Mouse (Mus musculus): ENCODE measurements around the gene Comt. TPM values are rescaled to one million over a fixed set of nuclear protein-coding genes. Genes with fewer than 3 reads are reported as not detected.

Comt gene
- polyA plus RNA-seq, 2 experiments, result 69.8 to 73.8 TPM

- Histone ChIP-seq H3K27me3 (ENCODE audit: control insufficient read depth, insufficient read depth, low read length) (no peaks in the 10 kb centered on the region), H3K27ac (no peak overlapping the region), H3K4me1 (replicated peaks; ENCODE audit: control insufficient read depth in 2 of 2, insufficient read depth in 2 of 2, low read length in 1 of 2) (no peaks in the 10 kb centered on the region), H3K36me3 (replicated peaks; ENCODE audit: control insufficient read depth, insufficient read depth, low read depth) (peaks cover 85% of the 10 kb centered on the region), H3K9me3 (ENCODE audit: control insufficient read depth, low read length) (no peaks in the 10 kb centered on the region), H3K9ac (replicated peaks) (no peak overlapping the region), H3K4me2 (ENCODE audit: low read depth) (no peak overlapping the region), H3K4me3 (ENCODE audit: insufficient read depth in 1 of 2, low read depth in 2 of 2, low read length in 2 of 2) (no peak overlapping the region)
- TF ChIP-seq EP300 (IDR thresholded peaks at IDR 0.05; ENCODE audit: low read depth), result no peak
- no peak for TF ChIP-seq CTCF (IDR thresholded peaks at IDR 0.05; ENCODE audit: low read depth)
- no peak for DNase-seq (ENCODE audit: low read depth in 3 of 3, low spot score in 3 of 3)
- WGBS (ENCODE audit: insufficient replicate concordance), result 80% methylated on average over 11 of the region's 11 CpGs
- ATAC-seq (ENCODE audit: insufficient read depth), result no peak
Measured at GRCm38 (mm10) chr16:18471381-18471955, 44.8 kb upstream of the Comt start.

DNA sequence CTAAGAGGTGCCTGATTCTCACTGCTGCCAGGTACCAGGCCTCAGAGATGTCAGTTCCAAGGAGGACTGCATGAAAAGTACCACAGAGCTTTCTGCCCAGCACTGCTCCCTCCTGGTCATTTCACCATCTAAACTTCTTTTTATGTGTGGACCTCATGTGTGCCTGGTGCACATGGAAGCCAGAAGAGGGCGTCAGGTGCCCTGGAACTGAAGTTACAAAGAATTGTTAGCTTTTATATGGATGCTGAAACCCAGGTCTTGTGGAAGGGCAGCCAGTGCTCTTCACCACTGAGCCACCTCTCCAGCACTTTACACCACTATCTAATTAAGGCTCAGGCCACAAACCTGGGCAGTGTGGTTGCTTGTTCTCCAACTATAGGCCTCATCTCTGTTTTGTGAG, 44.2 kb upstream of the Comt start:
- TF ChIP-seq EP300 (IDR thresholded peaks at IDR 0.05; ENCODE audit: low read depth) (no peak), CTCF (IDR thresholded peaks at IDR 0.05; ENCODE audit: low read depth) (peak; percentile 45)
- no peaks in the 10 kb centered on the region for H3K4me1 ChIP-seq (replicated peaks; ENCODE audit: control insufficient read depth in 2 of 2, insufficient read depth in 2 of 2, low read length in 1 of 2)
- no peak for DNase-seq (ENCODE audit: low read depth in 3 of 3, low spot score in 3 of 3)
- H3K9me3 ChIP-seq (ENCODE audit: control insufficient read depth, low read length), result no peaks in the 10 kb centered on the region
- H3K4me2 ChIP-seq (ENCODE audit: low read depth), result no peak overlapping the region
- H3K9ac ChIP-seq (replicated peaks), result no peak overlapping the region
- H3K4me3 ChIP-seq (ENCODE audit: insufficient read depth in 1 of 2, low read depth in 2 of 2, low read length in 2 of 2), result no peak overlapping the region
- no peak overlapping the region for H3K27ac ChIP-seq
- 48% methylated on average over 1 of the region's 1 CpGs for WGBS (ENCODE audit: insufficient replicate concordance)
- ATAC-seq (ENCODE audit: insufficient read depth), result no peak
- H3K36me3 ChIP-seq (replicated peaks; ENCODE audit: control insufficient read depth, insufficient read depth, low read depth), result peaks cover 83% of the 10 kb centered on the region
- H3K27me3 ChIP-seq (ENCODE audit: control insufficient read depth, insufficient read depth, low read length), result no peaks in the 10 kb centered on the region

DNA sequence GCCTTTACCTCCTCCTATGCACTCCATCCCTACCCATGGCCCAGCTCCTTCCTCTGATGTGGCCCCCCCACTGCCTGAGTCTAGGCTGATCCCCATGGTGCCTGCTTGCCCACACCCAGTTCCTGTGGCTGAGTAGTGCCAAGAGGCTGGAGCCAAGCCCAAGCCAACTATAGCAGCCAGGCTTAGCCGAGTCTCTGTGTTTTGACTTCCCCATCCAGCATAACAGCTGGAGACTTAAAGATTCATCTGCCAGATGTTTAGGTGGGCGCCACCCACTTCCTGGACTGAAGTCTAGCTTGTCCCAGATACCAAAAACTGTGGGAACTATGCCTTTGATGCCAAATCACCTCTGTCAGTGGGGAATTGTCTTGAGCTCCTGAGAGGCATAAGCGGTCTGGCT, 37.6 kb upstream of the Comt start:
- no peaks in the 10 kb centered on the region for H3K9me3 ChIP-seq (ENCODE audit: control insufficient read depth, low read length)
- no peaks in the 10 kb centered on the region for H3K27me3 ChIP-seq (ENCODE audit: control insufficient read depth, insufficient read depth, low read length)
- H3K9ac ChIP-seq (replicated peaks), result no peak overlapping the region
- H3K36me3 ChIP-seq (replicated peaks; ENCODE audit: control insufficient read depth, insufficient read depth, low read depth), result peaks cover 76% of the 10 kb centered on the region
- no peak overlapping the region for H3K4me2 ChIP-seq (ENCODE audit: low read depth)
- DNase-seq (ENCODE audit: low read depth in 3 of 3, low spot score in 3 of 3), result no peak
- WGBS (ENCODE audit: insufficient replicate concordance), result 49% methylated on average over 3 of the region's 3 CpGs
- no peak for ATAC-seq (ENCODE audit: insufficient read depth)
- H3K4me1 ChIP-seq (replicated peaks; ENCODE audit: control insufficient read depth in 2 of 2, insufficient read depth in 2 of 2, low read length in 1 of 2), result peaks cover 0 to 12% of the 10 kb centered on the region in 2 experiments; a peak in 2 of 4 replicates
- H3K27ac ChIP-seq, result no peak overlapping the region
- TF ChIP-seq CTCF (IDR thresholded peaks at IDR 0.05; ENCODE audit: low read depth) (no peak), EP300 (IDR thresholded peaks at IDR 0.05; ENCODE audit: low read depth) (no peak)
- no peak overlapping the region for H3K4me3 ChIP-seq (ENCODE audit: insufficient read depth in 1 of 2, low read depth in 2 of 2, low read length in 2 of 2)

DNA sequence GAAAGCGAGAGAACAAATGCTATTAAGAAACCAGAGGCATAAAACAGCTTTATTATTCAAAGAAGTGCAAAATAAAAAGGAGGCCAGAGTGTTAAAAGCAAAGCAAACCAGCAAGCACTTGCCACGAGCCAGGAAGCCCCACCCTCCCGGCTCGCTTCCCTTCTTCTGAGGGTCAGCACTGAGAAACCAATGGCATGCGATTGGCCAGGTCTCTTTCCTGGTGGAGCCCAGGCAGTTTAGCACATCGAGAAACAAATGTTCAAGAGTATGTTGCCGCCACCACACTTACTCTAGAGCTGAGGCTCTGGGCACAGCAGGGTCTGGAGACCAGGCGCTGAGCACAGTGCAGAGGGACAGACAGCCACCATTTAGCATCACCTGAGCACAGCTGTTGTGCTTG, 35.9 kb upstream of the Comt start:
- DNase-seq (ENCODE audit: low read depth in 3 of 3, low spot score in 3 of 3), result no peak
- Histone ChIP-seq H3K4me2 (ENCODE audit: low read depth) (no peak overlapping the region), H3K36me3 (replicated peaks; ENCODE audit: control insufficient read depth, insufficient read depth, low read depth) (peaks cover 75% of the 10 kb centered on the region), H3K27me3 (ENCODE audit: control insufficient read depth, insufficient read depth, low read length) (no peaks in the 10 kb centered on the region), H3K27ac (no peak overlapping the region), H3K9ac (replicated peaks) (no peak overlapping the region), H3K4me3 (ENCODE audit: insufficient read depth in 1 of 2, low read depth in 2 of 2, low read length in 2 of 2) (no peak overlapping the region), H3K9me3 (ENCODE audit: control insufficient read depth, low read length) (no peaks in the 10 kb centered on the region), H3K4me1 (replicated peaks; ENCODE audit: control insufficient read depth in 2 of 2, insufficient read depth in 2 of 2, low read length in 1 of 2) (peaks cover 0 to 20% of the 10 kb centered on the region in 2 experiments; a peak in 3 of 4 replicates)
- TF ChIP-seq CTCF (IDR thresholded peaks at IDR 0.05; ENCODE audit: low read depth) (no peak), EP300 (IDR thresholded peaks at IDR 0.05; ENCODE audit: low read depth) (no peak)
- WGBS (ENCODE audit: insufficient replicate concordance), result 54% methylated on average over 8 of the region's 8 CpGs
- ATAC-seq (ENCODE audit: insufficient read depth), result no peak

DNA sequence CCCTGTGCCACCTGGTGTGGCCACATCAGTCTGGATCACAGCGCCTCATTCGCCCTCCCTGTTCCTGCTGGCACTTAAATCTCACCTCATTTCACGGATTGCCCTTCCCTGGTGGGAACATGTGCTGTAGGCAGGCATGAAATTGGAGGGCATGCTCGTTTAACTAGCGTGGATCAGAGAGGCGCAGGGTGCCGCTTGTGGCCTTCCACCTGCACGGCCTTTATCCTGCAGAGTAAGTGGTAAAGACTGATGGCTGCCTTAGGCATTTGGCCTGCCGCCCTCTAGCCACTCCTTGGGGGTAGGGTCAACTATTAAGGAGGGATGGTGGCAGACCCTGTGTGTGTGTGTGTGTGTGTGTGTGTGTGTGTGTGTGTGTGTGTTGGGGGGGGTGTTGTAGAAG, 35.4 kb upstream of the Comt start:
- Histone ChIP-seq H3K27ac (no peak overlapping the region), H3K4me3 (ENCODE audit: insufficient read depth in 1 of 2, low read depth in 2 of 2, low read length in 2 of 2) (no peak overlapping the region), H3K36me3 (replicated peaks; ENCODE audit: control insufficient read depth, insufficient read depth, low read depth) (peaks cover 80% of the 10 kb centered on the region), H3K4me1 (replicated peaks; ENCODE audit: control insufficient read depth in 2 of 2, insufficient read depth in 2 of 2, low read length in 1 of 2) (peaks cover 0 to 20% of the 10 kb centered on the region in 2 experiments; a peak in 3 of 4 replicates), H3K9ac (replicated peaks) (no peak overlapping the region), H3K4me2 (ENCODE audit: low read depth) (no peak overlapping the region), H3K9me3 (ENCODE audit: control insufficient read depth, low read length) (no peaks in the 10 kb centered on the region), H3K27me3 (ENCODE audit: control insufficient read depth, insufficient read depth, low read length) (no peaks in the 10 kb centered on the region)
- DNase-seq (ENCODE audit: low read depth in 3 of 3, low spot score in 3 of 3), result no peak
- TF ChIP-seq EP300 (IDR thresholded peaks at IDR 0.05; ENCODE audit: low read depth), result no peak
- no peak for TF ChIP-seq CTCF (IDR thresholded peaks at IDR 0.05; ENCODE audit: low read depth)
- no peak for ATAC-seq (ENCODE audit: insufficient read depth)
- 87% methylated on average over 9 of the region's 9 CpGs for WGBS (ENCODE audit: insufficient replicate concordance)

Data from liver, embryonic 14.5 days (tissue).